Mouse (Mus musculus) lung, embryonic 16.5 days (tissue): ENCODE results near the gene 1810024B03Rik. TPM values are rescaled to one million over a fixed set of nuclear protein-coding genes. Genes with fewer than 3 reads are reported as not detected.
"Not testable (repeated sequence)": the region's sequence is repeated elsewhere in the genome, so short reads cannot be mapped to it uniquely, and the experiment has no call there.

ENCODE experiments used
- ATAC-seq: fragments of 200-750 bp; cut with Nextera tagmentation; 2 replicates; pipeline ENCODE4 v1.8.0; 2017; ENCODE audit warnings: low read depth, mild to moderate bottlenecking, moderate library complexity
- H3K27ac ChIP-seq: fragments of 300-500 bp; sonication (generic); 2 replicates; pipeline ENCODE4 v1.5.1; 2014; ENCODE audit warnings: mild to moderate bottlenecking, control low read depth, low read length
- H3K27me3 ChIP-seq: fragments of 300-500 bp; sonication (generic); 2 replicates; pipeline ENCODE4 v1.6.1; 2014; ENCODE audit warnings: low read depth, low read length, mixed read lengths; ENCODE audit not compliant: control insufficient read depth, insufficient read depth
- H3K36me3 ChIP-seq: fragments of 300-500 bp; sonication (generic); 2 replicates; pipeline ENCODE4 v1.6.1; 2014; ENCODE audit warnings: low read length; ENCODE audit not compliant: control insufficient read depth, insufficient read depth
- H3K4me1 ChIP-seq: fragments of 300-500 bp; sonication (generic); replicated peaks from 2 replicates; pipeline ENCODE4 v1.6.1; 2014; ENCODE audit warnings: low read length, mixed read lengths; ENCODE audit not compliant: control insufficient read depth, insufficient read depth
- H3K4me2 ChIP-seq: fragments of 300-500 bp; sonication (generic); 2 replicates; pipeline ENCODE4 v1.6.1; 2014; ENCODE audit warnings: low read depth, low read length, control low read depth
- H3K4me3 ChIP-seq: fragments of 300-500 bp; sonication (generic); 2 replicates; pipeline ENCODE4 v1.5.1; 2014; ENCODE audit warnings: mild to moderate bottlenecking, low read length, control low read depth
- H3K9ac ChIP-seq: fragments of 300-500 bp; sonication (generic); 2 replicates; pipeline ENCODE4 v1.6.1; 2014; ENCODE audit warnings: low read length, control low read depth
- H3K9me3 ChIP-seq: fragments of 300-500 bp; sonication (generic); 2 replicates; pipeline ENCODE4 v1.6.1; 2016; ENCODE audit warnings: low read length; ENCODE audit not compliant: control insufficient read depth
- WGBS: fragments of 180-500 bp; shearing (Covaris S2); extraction: QIAGEN DNeasy Blood & Tissue Kit; methylation state at CpG from one replicate; pipeline ENCODE4 v1.1.7; 2014; 5-methylcytosine and 5-hydroxymethylcytosine counted together
- polyA plus RNA-seq: library from polyadenylated mRNA; unstranded; fragments of >200 nt; fragmentation: Nextera tagmentation; extraction: Ambion mirVana; gene quantifications from 2 replicates; pipeline ENCODE4 v1.2.1, GENCODE M21; 2015

The 1810024B03Rik gene
- polyA plus RNA-seq, 1 experiment from 2014 or later, result 1.8 TPM

- no peaks in the 10 kb centered on the region for H3K9me3 ChIP-seq
- WGBS, result under 1% methylated on average over 53 of the region's 53 CpGs
- peak within 1 kb of the TSS; percentile 38; the same call in 1 of the 2 replicates for H3K27ac ChIP-seq
- peak within 1 kb of the TSS; percentile 93 for H3K4me3 ChIP-seq
- H3K9ac ChIP-seq, result peak within 1 kb of the TSS; percentile 96
- H3K36me3 ChIP-seq, result peaks cover 13% of the 10 kb centered on the region
- H3K27me3 ChIP-seq, result no peaks in the 10 kb centered on the region
- H3K4me1 ChIP-seq, result peaks cover 16% of the 10 kb centered on the region
- ATAC-seq, result peak; percentile 99
- peak within 1 kb of the TSS; percentile 95 for H3K4me2 ChIP-seq
These were observed 39.7 kb upstream of the 1810024B03Rik start, which contains the start of the genes Ciao1 and Tmem127 for GRCm38 (mm10) chr2:127247592-127248333. Gene Ciao1 (minus strand): TSS chr2:127247816. Gene Tmem127 (plus strand): TSS chr2:127247908.

- Histone ChIP-seq H3K4me2 (no peak overlapping the region), H3K9me3 (no peaks in the 10 kb centered on the region), H3K4me1 (no peaks in the 10 kb centered on the region), H3K4me3 (no peak overlapping the region), H3K9ac (no peak overlapping the region), H3K36me3 (peaks cover 63% of the 10 kb centered on the region), H3K27me3 (no peaks in the 10 kb centered on the region), H3K27ac (no peak overlapping the region)
- no peak for ATAC-seq
- 93% methylated on average over 2 of the region's 2 CpGs for WGBS
These were observed 32.0 kb upstream of the 1810024B03Rik start for GRCm38 (mm10) chr2:127240065-127240464.

- Histone ChIP-seq H3K4me2 (no peak overlapping the region), H3K9me3 (no peaks in the 10 kb centered on the region), H3K4me1 (no peaks in the 10 kb centered on the region), H3K4me3 (no peak overlapping the region), H3K9ac (no peak overlapping the region), H3K36me3 (peaks cover 66% of the 10 kb centered on the region), H3K27me3 (no peaks in the 10 kb centered on the region), H3K27ac (no peak overlapping the region)
- WGBS, result 87% methylated on average over 11 of the region's 11 CpGs
- no peak for ATAC-seq
These were observed 30.0 kb upstream of the 1810024B03Rik start for GRCm38 (mm10) chr2:127237897-127238610.

GRCm38 (mm10) chr2:127225261-127225660 is 17.2 kb upstream of the 1810024B03Rik start:
- 96% methylated on average over 3 of the region's 3 CpGs for WGBS
- Histone ChIP-seq H3K27me3 (no peaks in the 10 kb centered on the region), H3K4me1 (no peaks in the 10 kb centered on the region), H3K36me3 (peaks cover 77% of the 10 kb centered on the region), H3K4me2 (no peak overlapping the region), H3K9ac (no peak overlapping the region), H3K4me3 (no peak overlapping the region), H3K27ac (no peak overlapping the region), H3K9me3 (no peaks in the 10 kb centered on the region)
- ATAC-seq, result no peak

- H3K9ac ChIP-seq, result no peak overlapping the region
- H3K9me3 ChIP-seq, result no peaks in the 10 kb centered on the region
- no peaks in the 10 kb centered on the region for H3K27me3 ChIP-seq
- H3K27ac ChIP-seq, result no peak overlapping the region
- WGBS, result 93% methylated on average over 5 of the region's 5 CpGs
- no peak for ATAC-seq
- peaks cover 70% of the 10 kb centered on the region for H3K36me3 ChIP-seq
- no peak overlapping the region for H3K4me3 ChIP-seq
- H3K4me2 ChIP-seq, result no peak overlapping the region
- H3K4me1 ChIP-seq, result no peaks in the 10 kb centered on the region
These were observed 9.7 kb upstream of the 1810024B03Rik start for GRCm38 (mm10) chr2:127217746-127218145.

GRCm38 (mm10) chr2:127210701-127211100 is 2.6 kb upstream of the 1810024B03Rik start:
- Histone ChIP-seq H3K27ac (no peak overlapping the region), H3K27me3 (no peaks in the 10 kb centered on the region), H3K4me1 (peaks cover 10% of the 10 kb centered on the region), H3K4me3 (no peak overlapping the region), H3K9ac (no peak overlapping the region), H3K9me3 (no peaks in the 10 kb centered on the region), H3K4me2 (no peak overlapping the region), H3K36me3 (peaks cover 30% of the 10 kb centered on the region)
- no peak for ATAC-seq
- 93% methylated on average over 11 of the region's 11 CpGs for WGBS

GRCm38 (mm10) chr2:127208452-127208769 is 331 bp upstream of the 1810024B03Rik start:
- H3K36me3 ChIP-seq, result peaks cover 18% of the 10 kb centered on the region
- H3K4me3 ChIP-seq, result peak overlapping the region; percentile 99
- H3K9ac ChIP-seq, result peak overlapping the region; percentile 92
- WGBS, result under 1% methylated on average over 17 of the region's 17 CpGs
- no peaks in the 10 kb centered on the region for H3K9me3 ChIP-seq
- no peak for ATAC-seq
- H3K27me3 ChIP-seq, result no peaks in the 10 kb centered on the region
- peak overlapping the region; percentile 68 for H3K27ac ChIP-seq
- H3K4me1 ChIP-seq, result peaks cover 10% of the 10 kb centered on the region
- peak overlapping the region; percentile 96 for H3K4me2 ChIP-seq

- Histone ChIP-seq H3K9ac (no peak overlapping the region), H3K4me1 (peaks cover 10% of the 10 kb centered on the region), H3K4me2 (no peak overlapping the region), H3K27me3 (no peaks in the 10 kb centered on the region), H3K9me3 (no peaks in the 10 kb centered on the region), H3K4me3 (no peak overlapping the region), H3K27ac (no peak overlapping the region), H3K36me3 (peaks cover 13% of the 10 kb centered on the region)
- WGBS, result 90% methylated on average over 2 of the region's 2 CpGs
- no peak for ATAC-seq
These were observed 1.2 kb downstream of the 1810024B03Rik start for GRCm38 (mm10) chr2:127206916-127207315.

- H3K9me3 ChIP-seq, H3K4me2 ChIP-seq, H3K36me3 ChIP-seq, H3K4me3 ChIP-seq, H3K27me3 ChIP-seq, H3K9ac ChIP-seq, H3K27ac ChIP-seq, ATAC-seq: not testable (repeated sequence)
- 79% methylated on average over 4 of the region's 4 CpGs for WGBS
- H3K4me1 ChIP-seq, result peaks cover 10% of the 10 kb centered on the region
These were observed 2.1 kb downstream of the 1810024B03Rik start for GRCm38 (mm10) chr2:127205936-127206335.
